Mouse (Mus musculus) erythroblast, embryonic 14.5 days (primary cell): Measurements from ENCODE around the gene Ddc. TPM values are rescaled to one million over a fixed set of nuclear protein-coding genes. Genes with fewer than 3 reads are reported as not detected.

Experiments
- H3K27me3 ChIP-seq: 2 replicates; pipeline ENCODE4 v1.6.1; 2012; ENCODE audit warnings: inconsistent platforms; ENCODE audit not compliant: control insufficient read depth
- H3K36me3 ChIP-seq: 2 replicates; pipeline ENCODE4 v1.6.1; 2012; ENCODE audit warnings: mild to moderate bottlenecking, inconsistent platforms; ENCODE audit not compliant: control insufficient read depth
- H3K4me1 ChIP-seq: 2 replicates; pipeline ENCODE4 v1.6.1; 2012; ENCODE audit warnings: inconsistent platforms; ENCODE audit not compliant: control insufficient read depth
- H3K4me3 ChIP-seq: replicated peaks from 2 replicates; pipeline ENCODE3; 2012; ENCODE audit warnings: moderate library complexity, mild to moderate bottlenecking, inconsistent platforms
- H3K9me3 ChIP-seq: 2 replicates; pipeline ENCODE4 v1.6.1; 2012; ENCODE audit warnings: low read length, inconsistent platforms, mixed read lengths; ENCODE audit not compliant: control insufficient read depth
- GATA1 ChIP-seq: IDR thresholded peaks from 2 replicates; pipeline ENCODE4 v1.6.1; 2012; ENCODE audit warnings: low read length, inconsistent platforms, mixed read lengths
- TAL1 ChIP-seq: IDR thresholded peaks from 3 replicates; pipeline ENCODE4 v1.6.1; 2012; ENCODE audit warnings: low read length, inconsistent platforms, mixed read lengths
- polyA plus RNA-seq: library from polyadenylated mRNA; stranded (reverse); fragments of >175 nt; gene quantifications from 2 replicates; pipeline ENCODE4 v1.2.3, GENCODE M21; 2012

The Ddc gene
- polyA plus RNA-seq, 1 experiment, result 0.05 TPM

GRCm38 (mm10) chr11:11819206-11819605 lies 78.7 kb downstream of the Ddc start:
- H3K36me3 ChIP-seq, result peaks cover 10% of the 10 kb centered on the region
- peaks cover 5% of the 10 kb centered on the region for H3K27me3 ChIP-seq
- peaks cover 96% of the 10 kb centered on the region for H3K4me1 ChIP-seq
- H3K4me3 ChIP-seq, result no peak overlapping the region
- no peak for TF ChIP-seq GATA1
- no peak for TF ChIP-seq TAL1
- H3K9me3 ChIP-seq, result no peaks in the 10 kb centered on the region

GRCm38 (mm10) chr11:11818797-11819196 lies 79.1 kb downstream of the Ddc start:
- TF ChIP-seq TAL1 (no peak), GATA1 (no peak)
- Histone ChIP-seq H3K4me1 (peaks cover 96% of the 10 kb centered on the region), H3K36me3 (peaks cover 10% of the 10 kb centered on the region)

GRCm38 (mm10) chr11:11815737-11816136 lies 82.2 kb downstream of the Ddc start:
- H3K4me3 ChIP-seq, result peak overlapping the region; percentile 54
- TF ChIP-seq GATA1 (peak; percentile 76), TAL1 (peak; percentile 69)
- H3K9me3 ChIP-seq, result no peaks in the 10 kb centered on the region
- no peaks in the 10 kb centered on the region for H3K27me3 ChIP-seq
- H3K36me3 ChIP-seq, result peaks cover 10% of the 10 kb centered on the region
- H3K4me1 ChIP-seq, result peaks cover 93% of the 10 kb centered on the region

More at GRCm38 (mm10) chr11:11818797-11819196, 79.1 kb downstream of the Ddc start:
- Histone ChIP-seq H3K4me3 (no peak overlapping the region), H3K9me3 (no peaks in the 10 kb centered on the region), H3K27me3 (peaks cover under 1% of the 10 kb centered on the region; the same call in 1 of the 2 replicates)

GRCm38 (mm10) chr11:11811906-11812480 lies 86.0 kb downstream of the Ddc start:
- peak overlapping the region; percentile 30 for H3K4me3 ChIP-seq
- peaks cover 9% of the 10 kb centered on the region for H3K36me3 ChIP-seq
- H3K4me1 ChIP-seq, result peaks cover 83% of the 10 kb centered on the region
- peak; percentile 72 for TF ChIP-seq TAL1
- peak; percentile 75 for TF ChIP-seq GATA1
- H3K9me3 ChIP-seq, result no peaks in the 10 kb centered on the region
- no peaks in the 10 kb centered on the region for H3K27me3 ChIP-seq

DNA sequence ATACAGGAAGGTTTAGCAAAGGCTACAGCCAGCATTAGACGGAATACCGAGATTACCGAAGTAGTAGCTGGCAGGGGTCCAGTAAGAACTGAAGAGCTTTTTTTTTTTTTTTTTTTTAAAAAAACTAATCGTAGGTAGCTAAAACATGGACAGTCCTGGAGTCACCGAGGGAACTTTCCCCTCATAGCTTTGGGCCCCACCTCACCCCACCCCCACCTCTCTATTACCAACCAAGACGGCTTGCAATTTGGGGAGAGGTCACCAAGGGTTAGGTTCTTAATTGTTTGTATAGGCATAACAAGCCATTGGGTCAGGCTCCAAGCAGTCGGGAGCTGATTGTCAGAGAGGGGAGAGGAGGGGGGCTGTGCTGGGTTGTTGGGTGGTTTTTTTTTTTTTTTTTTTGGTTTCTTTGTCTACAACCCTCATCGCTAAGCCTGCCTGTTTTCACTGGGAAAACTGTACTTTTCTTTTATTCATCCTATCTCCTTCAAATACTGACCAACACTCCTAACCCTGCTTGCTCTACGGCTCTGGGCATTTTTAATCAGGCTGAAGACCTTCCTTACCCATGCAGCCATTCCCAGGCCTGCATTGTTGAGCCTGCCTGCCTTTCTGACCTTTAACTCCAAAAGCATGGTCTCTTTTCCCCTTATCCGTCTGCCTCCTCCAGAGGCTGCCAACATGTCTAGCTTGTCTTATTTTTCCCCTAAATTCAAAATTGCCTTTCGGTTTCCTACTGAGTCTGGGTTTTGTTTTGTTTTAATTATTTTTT lies 88.4 kb downstream of the Ddc start:
- H3K36me3 ChIP-seq, result peaks cover 30% of the 10 kb centered on the region
- peaks cover 78% of the 10 kb centered on the region for H3K4me1 ChIP-seq
- TF ChIP-seq GATA1 (no peak), TAL1 (no peak)
- H3K4me3 ChIP-seq, result peak overlapping the region; percentile 89
- no peaks in the 10 kb centered on the region for H3K9me3 ChIP-seq
- H3K27me3 ChIP-seq, result no peaks in the 10 kb centered on the region

- H3K27me3 ChIP-seq, result no peaks in the 10 kb centered on the region
- TF ChIP-seq GATA1, result no peak
- peak within 1 kb of the TSS; percentile 89 for H3K4me3 ChIP-seq
- H3K36me3 ChIP-seq, result peaks cover 36% of the 10 kb centered on the region
- H3K9me3 ChIP-seq, result no peaks in the 10 kb centered on the region
- peaks cover 78% of the 10 kb centered on the region for H3K4me1 ChIP-seq
Measured at GRCm38 (mm10) chr11:11808820-11809403, 89.0 kb downstream of the Ddc start, which contains the start of gene Fignl1. Gene Fignl1, minus strand, starts transcription at chr11:11808962.

GRCm38 (mm10) chr11:11808035-11808819 lies 89.7 kb downstream of the Ddc start:
- Histone ChIP-seq H3K4me3 (peak overlapping the region; percentile 89), H3K9me3 (no peaks in the 10 kb centered on the region), H3K4me1 (peaks cover 76% of the 10 kb centered on the region), H3K36me3 (peaks cover 43% of the 10 kb centered on the region), H3K27me3 (no peaks in the 10 kb centered on the region)
- TF ChIP-seq GATA1, result no peak
- no peak for TF ChIP-seq TAL1

DNA sequence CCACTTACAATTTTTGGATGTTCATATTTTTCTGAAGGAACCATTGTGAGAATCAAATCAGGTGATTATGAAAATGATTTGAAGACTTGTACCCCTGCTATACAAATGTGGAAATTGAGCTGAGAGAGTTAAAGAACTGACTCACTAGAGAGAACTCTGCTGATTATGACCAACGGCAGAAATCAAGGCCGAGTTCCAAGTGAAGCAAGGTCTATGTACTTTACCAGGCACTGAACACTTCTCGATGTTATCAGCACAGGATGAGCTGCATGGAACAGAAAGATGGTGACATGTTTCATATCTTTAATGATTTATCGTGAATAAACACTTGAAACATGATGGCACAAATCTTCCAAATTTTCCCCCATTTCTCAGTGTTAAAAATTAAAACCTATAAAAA lies 92.0 kb downstream of the Ddc start:
- TF ChIP-seq GATA1, result no peak
- no peak for TF ChIP-seq TAL1
- no peaks in the 10 kb centered on the region for H3K27me3 ChIP-seq
- H3K4me1 ChIP-seq, result peaks cover 75% of the 10 kb centered on the region
- peaks cover 66% of the 10 kb centered on the region for H3K36me3 ChIP-seq
- H3K4me3 ChIP-seq, result no peak overlapping the region
- H3K9me3 ChIP-seq, result no peaks in the 10 kb centered on the region

- Histone ChIP-seq H3K4me3 (no peak overlapping the region), H3K9me3 (no peaks in the 10 kb centered on the region), H3K4me1 (peaks cover 65% of the 10 kb centered on the region), H3K27me3 (no peaks in the 10 kb centered on the region), H3K36me3 (peaks cover 81% of the 10 kb centered on the region)
- TF ChIP-seq GATA1 (no peak), TAL1 (no peak)
Measured at GRCm38 (mm10) chr11:11804421-11804820, 93.5 kb downstream of the Ddc start.
